Mouse (Mus musculus): Measurements from ENCODE around the gene Stx17.

The Stx17 gene

DNA sequence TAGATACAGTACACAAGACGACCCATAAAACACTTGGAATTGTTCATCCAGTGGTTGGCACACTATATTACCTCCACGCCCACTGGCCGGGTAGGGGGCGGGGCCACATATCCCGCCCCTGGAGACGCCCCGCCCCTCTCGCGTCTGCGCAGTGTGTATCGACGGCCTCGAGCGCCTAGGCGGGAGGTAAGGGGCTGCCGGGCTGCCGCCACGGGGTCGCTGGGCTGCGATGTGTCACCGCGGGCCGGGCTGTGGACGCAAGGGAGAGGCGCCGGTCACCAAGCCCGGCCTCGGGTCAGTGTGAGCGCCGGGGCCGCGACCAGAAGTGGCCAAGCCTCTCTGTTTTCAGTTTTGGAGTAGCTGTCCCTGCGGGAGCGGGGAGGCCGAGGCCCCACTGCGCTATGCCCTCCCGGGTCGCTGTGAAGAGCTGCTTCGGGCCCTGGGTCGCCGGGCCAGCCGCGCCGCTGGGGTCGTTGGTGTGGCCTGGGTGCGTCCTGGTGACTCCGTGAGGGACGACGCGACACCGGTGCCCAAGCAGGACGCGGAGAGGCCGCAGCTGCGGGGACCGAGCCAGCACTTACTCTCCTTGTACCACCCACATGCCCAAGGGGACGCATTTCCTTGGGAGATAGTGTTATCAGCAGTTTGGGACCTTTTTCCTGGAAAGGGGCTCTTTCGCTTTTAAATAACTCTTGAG, at the start of gene Stx17:
Stx17 (plus strand) TSS at position 143 of the 697 bp plus-strand sequence.
- in situ Hi-C loops (cut with MboI) = no loop called here

DNA sequence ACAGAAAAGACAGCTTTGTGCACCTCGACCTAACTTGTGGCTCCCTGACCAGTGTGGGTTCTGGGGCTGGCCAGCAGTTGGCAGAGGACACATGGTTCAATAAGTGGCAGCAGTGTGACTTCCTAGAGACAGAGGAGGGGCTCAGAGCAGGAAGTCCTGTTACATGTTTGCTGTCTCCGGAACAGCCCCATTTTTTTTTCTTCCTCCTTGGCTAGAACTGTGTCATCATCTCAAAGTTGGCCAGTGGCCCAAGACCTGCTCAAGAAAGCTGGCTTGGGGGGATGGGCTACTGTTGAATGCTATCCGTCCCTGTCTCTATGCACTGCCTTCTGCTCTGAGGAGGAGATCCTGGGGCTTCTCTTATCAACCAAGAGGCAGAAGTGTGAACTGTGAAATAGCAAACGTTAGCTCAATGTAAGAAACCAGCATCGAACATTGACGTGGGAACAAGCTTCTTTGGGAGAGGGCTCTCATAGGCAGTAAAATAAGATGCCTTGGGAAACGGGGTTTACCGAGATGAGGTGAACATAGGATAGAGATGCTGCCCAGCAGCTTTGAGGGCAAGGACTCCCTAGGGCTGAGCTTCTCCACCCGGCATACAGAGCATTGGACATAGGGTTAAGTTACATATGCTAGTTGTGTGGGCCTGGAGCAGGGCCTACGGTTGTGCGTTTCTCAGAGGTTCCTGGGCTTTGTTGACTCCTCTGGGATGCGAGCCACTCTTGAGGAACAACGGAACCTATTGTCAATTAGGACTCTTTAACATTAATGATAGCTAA, 47.8 kb upstream of the Stx17 start:
- in situ Hi-C loops (cut with MboI) = no loop called here

DNA sequence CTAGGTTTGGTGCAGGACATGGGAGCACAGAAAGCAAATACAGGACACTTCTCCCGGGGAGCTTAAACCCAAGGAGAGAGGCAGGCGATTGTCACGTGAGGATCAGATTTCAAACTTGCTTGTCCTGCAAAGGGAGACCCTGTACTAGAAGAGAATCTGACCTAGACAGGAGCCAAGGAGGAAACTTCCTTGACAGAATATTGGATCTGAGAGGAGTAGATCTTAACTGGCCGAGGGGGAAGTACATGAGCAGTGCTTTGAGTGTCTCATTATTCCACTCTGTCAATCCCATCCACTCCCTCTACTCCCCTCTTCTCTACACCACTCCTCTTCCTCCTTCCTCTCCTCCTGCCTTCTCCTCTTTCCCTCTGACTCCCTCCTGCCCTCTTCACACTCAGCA, 46.5 kb upstream of the Stx17 start:
- in situ Hi-C loops (cut with MboI) = no loop called here

DNA sequence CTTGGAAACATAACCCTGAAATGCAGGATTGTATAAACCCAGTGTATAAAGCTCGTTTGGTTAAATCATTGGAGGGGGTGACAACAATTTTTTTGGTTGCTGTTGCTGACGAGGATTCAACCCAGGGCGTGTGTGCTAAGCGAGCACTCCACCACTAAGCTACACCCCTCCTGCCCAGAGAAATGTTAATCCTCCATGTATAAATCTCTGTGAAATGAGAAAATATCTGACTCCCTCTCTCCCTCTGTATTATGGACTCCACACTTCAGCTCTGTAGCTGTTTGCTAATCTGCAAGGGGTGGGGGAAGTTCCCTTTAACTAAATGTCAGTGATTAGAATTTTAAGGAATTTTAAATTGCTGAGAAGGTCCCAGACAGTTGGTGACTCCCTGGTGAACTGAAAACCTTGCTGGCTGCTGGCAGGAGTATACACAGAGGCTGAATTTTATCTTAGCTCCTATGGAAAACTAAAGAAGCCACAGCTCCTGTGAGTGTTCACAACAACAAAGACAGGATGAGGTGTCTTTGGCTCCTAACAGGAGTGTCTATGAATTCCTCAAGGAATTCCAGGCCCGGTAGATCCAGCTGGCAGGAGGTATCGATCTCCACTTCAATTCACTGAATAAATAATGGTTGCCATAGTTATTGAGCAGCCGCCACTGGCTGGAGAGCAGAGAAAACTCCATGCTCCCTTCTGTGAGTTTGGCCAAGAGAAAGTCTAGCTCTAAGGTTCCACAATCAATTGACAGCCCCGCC, 45.3 kb upstream of the Stx17 start:
- in situ Hi-C loops (cut with MboI) = no loop called here

DNA sequence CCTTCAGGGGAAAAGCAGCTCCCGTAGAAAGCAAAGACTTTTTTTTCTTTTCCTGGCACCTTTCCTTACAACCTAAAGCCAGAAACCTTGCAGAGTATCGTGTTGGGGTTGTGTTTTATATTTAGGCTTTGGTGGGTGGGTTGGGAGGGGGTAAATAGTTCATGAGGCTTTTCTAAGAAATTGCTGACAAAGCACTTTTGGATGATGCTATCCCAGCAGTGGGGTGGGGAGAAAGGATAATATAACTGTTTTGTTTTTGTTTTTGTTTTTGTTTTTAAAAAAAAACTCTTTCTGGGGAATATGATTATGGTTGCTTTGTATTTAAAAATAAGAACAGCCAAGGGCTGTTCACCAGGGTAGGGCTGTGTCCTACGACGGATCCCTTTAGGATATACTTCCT, 41.3 kb upstream of the Stx17 start:
- in situ Hi-C loops (cut with MboI) = no loop called here

DNA sequence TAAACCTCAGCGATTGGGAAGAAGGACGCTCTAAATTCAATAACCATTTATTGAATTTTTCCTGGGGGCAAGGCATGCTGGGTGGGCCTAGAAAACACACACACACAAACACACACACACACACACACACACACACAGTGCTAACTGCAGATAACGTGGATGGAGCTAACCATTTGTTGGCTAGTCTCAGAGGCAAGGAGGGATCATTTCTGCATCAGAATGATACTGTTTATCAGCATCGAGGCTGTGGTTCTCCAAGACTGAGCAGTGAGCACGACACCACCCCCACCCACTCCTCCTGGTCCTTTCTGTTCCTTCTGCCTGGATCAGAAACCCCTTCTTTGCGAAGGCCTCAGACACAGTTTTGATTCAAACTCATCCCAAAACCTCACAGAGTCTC, 38.1 kb upstream of the Stx17 start:
- in situ Hi-C loops (cut with MboI) = no loop called here

DNA sequence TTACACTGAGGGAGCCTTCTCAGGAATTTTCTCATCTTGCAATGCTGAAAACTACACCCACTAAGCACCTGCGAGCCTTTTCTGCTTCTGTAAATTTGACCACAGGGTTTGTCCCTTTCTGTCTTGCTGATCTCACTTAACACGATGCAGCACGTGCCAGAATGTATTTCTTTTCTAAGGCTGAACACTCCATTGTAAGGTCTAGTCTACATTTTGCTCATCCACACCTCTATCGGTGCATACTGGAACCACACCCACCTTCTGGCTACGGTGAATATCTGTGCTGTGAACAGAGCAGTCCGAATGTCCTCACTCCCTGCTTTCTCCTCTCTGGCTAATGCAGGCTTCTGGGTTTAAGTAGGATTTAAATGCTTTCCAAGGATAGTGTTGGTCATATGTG, 37.2 kb upstream of the Stx17 start:
- in situ Hi-C loops (cut with MboI) = no loop called here

DNA sequence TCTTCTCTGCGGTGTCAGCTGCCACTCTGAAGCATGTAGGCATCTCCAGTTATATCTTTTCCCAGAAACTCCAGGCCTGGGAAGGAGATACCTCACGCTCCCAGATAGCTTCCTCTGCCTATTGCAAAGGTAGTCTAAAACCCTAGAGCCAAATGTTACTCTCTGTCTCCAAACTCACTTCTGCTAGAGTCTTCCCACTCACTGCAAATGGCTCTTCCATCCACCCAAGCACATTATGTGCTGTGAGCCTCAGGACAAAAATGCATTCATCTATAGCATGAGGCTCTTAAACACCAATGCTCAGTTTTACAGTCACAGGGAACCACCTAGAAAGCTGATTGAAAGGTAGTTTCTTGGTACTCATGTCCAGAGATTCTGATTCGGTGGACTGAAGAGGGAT, 31.5 kb upstream of the Stx17 start:
- in situ Hi-C loops (cut with MboI) = no loop called here

DNA sequence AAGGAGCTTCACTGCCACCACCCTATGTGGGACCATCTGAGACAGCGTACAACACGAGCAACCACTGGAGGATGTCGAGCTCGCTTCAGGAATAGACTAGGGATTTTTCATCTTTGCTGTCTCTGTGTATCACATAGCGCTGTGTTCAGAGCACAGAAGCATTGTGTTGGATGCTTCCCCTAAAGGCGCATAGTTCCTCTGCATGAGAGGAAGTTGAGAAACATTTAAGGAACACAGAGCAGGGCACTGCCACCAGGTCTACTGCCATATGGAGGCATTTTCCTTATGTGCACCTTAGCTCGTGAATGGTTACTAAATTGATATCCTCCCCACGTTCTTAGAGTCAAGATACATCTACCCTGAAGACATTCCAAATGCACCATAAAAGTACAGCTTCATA, 24.5 kb upstream of the Stx17 start:
- in situ Hi-C loops (cut with MboI) = no loop called here

DNA sequence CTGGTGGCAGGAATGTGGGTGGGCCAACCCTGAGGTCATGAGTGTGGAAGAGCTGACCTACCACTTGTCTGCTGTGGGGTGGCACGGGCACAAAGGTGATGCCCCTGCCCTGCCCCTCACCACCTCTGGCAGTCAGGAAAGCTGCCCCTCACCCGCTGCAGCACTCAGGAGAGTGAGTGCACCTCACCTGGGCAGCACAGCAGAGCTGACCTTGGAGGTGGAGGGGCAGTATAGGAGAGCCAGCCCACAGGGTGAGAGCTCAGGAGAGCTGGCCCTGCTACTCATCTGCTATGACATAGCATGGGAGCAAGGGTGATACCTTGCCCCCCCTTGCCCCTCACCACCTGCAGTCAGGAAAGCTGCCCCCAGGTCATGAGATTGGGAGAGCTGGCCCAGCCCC, 22.7 kb upstream of the Stx17 start:
- in situ Hi-C loops (cut with MboI) = no loop called here

DNA sequence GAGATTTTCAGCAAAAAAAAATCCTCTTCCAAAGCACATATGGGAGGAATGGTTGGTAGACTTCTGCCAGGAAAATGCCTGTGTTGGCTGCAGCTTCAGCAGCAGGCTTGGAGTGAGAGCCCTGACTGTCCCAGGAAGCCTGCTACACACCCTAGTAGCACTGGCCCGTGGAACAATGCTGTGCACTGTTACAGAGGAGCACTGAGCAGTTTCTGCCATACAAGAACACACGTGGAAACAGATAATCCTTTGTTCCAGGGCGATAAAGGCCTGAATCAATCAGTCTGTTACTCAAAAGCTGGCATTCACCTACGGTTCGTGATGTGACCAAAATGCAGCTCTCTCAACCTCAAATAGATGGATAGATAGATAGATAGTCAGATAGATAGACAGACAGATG, 19.3 kb upstream of the Stx17 start:
- in situ Hi-C loops (cut with MboI) = no loop called here

DNA sequence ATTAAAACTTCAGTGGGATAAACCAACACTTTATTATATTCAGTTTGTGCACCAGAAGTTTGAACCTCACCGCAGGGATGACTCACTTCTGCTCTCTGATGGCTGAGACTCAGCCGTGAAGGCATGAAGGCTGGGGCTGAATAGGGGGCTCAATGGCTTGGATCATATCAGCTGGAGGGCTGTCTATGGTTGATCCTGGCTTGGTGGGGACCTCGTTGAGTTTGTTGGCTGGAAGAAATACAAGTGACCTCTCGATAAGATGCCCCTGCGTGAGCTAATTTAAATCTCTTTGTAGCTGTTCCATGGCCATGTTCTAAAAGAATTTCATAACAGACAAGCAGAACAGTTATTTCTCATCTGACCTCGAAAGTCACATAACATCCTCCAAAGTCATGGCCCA, 17.6 kb upstream of the Stx17 start:
- in situ Hi-C loops (cut with MboI) = no loop called here

DNA sequence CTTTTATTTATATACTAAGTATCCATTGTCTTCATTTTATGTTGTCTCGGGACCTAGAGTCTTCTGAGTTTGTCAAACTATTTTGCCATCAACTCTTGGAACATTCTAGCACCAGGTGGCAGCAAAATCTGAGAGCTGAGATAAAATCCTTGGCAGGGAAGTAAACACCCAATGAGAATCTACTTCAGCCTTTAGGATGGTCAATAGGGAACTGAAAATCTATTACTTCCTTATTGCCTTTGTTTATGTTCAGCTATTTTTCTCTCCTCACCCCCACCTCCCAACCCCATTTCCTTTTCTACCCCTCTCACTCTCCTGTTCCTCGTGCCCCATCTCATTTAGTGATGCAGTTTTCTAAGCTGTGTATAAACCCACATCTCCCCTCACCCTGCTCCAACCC, 16.1 kb upstream of the Stx17 start:
- in situ Hi-C loops (cut with MboI) = no loop called here

DNA sequence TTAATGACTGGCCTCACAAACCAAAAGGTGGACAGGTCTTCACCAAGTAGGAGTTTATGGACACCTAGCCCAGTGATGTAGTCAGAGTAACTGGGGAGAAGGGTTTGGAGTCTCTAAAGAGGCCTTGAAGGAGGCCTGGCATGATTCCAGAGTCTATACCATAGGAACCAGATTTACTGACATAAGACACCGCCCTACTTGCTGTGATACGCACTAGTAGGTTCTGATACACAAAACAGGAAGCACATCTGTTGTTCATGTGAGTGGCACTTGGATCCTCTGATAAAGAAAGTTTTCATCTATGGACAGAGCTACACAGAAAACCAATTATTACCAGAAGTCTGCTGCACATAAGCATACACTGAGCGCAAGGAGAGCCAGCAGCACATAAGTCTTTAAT, 14.4 kb upstream of the Stx17 start:
- in situ Hi-C loops (cut with MboI) = no loop called here

DNA sequence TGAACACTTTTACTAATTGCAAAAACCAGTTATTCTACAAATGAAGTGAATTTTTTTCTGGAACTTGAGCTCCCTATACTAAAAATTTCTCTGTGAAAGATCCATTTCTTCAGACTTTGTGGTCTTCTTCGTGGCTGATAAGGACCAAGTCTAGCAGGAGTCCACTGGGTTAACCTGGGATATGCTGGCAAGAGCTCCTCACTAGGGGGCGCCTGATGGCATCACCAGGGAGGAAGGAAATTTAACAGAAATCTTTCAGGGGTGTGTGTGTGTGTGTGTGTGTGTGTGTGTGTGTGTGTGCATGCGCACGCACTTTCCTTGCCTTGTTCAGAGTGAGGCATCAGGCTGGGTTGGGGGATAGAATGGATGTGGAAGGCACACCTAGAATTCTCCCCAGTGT, 8.5 kb upstream of the Stx17 start:
- in situ Hi-C loops (cut with MboI) = no loop called here

DNA sequence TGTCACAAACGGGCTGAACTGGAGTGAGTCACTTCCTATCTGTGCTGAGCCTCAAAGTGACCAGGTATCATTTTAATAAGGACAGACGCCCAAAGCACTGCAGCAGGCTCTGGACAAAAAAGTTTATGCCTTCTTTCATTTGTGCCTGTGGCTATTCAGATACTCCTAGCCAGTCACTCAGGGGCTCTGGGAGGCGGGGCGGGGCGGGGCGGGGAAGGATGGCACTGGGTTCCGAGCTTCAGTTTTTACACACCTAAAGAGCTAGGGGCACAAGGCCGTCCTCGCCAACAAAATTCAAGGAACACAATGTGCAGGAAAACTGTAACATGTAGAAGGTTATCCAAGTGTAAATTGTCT, 321 bp upstream of the Stx17 start:
- in situ Hi-C loops (cut with MboI) = no loop called here

DNA sequence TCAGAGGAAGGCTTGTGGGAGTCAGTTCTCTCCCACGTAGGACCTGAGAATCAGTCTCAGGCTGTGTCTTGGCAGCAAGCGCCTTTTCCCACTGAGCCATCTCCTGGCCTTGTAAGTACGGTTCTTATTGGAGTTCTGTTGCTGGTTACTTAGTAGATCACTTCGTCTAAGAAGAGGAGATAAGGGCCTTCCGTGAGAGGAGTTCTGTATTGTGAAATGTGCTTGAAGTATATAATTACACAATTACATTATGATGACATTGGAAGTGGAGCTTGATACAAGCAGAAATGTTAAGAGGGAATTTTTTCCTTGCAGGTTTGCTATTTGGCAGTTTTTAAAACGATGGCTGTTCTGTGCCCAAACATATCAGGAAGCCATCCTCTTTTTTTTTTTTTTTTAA, 5.6 kb downstream of the Stx17 start:
- in situ Hi-C loops (cut with MboI) = no loop called here

DNA sequence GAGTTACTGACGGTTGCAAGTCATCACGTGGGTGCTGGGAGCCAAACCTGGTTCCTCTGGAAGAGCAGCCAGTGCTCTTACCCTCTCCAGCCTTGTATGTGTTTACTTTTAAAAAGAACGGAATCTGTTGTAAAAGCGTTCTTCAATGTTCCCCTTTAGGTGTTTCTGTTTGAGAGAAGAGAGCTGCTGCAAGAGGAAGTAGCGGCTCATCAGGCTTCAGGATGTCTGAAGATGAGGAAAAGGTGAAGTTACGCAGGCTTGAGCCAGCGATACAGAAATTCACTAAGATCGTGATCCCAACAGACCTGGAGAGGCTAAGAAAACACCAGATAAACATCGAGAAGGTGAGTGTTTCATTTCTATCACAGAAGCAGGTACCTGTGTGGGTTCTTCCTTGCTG, 6.9 kb downstream of the Stx17 start:
- in situ Hi-C loops (cut with MboI) = no loop called here

DNA sequence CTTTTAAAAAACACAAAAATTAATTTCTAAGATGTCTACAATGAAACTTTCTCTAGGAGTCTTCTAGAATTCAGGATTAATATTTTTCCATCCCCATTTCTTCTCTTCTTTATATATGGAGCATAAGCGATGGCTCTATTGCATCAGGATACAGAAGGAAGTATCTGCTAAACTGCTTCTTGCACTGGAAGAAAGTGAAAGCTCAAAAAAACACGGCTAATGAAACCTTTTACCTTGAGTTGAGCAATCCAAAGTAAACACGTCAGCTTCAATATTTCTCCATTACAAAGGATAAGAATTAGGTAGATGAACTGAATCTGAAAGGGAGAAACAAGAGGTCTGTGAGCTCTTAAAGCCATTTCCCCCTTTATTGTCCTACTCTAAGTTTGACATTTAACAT, 8.0 kb downstream of the Stx17 start:
- in situ Hi-C loops (cut with MboI) = no loop called here

DNA sequence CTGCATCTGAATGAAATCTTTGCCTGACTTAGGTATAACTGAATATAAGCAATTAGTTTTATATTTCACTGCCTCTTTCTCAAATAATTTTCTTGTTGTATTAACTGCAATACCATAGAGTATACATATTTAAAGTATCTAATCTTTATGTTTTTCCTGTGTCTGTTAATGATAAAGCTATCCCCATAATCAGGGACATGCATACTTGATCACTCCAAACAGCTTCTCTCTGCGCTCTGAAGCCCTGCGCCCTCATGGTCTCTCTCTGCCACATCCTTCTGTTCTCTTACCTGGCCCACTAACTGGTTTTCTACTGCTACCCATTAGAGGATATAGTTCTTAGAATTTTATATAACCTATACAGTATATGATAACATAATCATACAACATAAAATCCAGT, 24.8 kb downstream of the Stx17 start:
- in situ Hi-C loops (cut with MboI) = no loop called here

DNA sequence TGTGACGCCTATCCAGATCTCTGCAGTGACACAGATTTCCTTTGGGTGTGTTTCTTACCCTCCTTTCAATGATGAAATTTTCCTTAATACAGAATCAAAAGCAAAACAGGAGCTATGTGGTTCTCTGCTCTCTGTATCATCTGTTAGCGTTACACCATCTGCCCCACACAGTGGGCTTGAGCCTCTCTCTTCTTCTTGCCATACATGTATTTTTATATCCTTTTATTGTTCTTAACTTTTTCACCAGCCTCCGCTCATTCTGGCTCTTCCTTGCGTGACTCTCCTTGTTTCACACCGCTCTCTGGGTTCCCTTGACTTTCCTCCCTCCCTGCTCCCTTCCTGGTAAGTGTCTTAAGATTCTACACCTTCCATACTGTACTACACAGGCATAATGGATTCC, 28.5 kb downstream of the Stx17 start:
- in situ Hi-C loops (cut with MboI) = no loop called here

DNA sequence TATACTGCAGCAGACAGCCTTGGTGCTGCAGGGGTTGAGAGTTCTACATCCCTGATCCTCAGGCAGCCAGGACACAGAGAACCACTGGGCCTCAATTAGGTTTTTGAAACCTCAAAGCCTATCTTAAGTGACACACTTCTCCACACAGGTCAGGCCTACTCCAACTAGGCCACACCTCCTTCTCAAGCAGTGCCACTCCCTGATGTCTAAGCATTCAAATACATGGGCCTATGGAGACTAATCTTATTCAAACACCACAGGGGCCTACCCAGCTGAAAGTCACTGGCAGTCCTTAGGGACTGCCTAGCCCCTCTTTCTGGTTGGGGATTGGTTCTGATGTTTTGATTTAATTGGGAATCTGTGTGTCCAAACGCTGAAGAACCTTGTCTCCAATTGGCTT, 31.1 kb downstream of the Stx17 start:
- in situ Hi-C loops (cut with MboI) = no loop called here

DNA sequence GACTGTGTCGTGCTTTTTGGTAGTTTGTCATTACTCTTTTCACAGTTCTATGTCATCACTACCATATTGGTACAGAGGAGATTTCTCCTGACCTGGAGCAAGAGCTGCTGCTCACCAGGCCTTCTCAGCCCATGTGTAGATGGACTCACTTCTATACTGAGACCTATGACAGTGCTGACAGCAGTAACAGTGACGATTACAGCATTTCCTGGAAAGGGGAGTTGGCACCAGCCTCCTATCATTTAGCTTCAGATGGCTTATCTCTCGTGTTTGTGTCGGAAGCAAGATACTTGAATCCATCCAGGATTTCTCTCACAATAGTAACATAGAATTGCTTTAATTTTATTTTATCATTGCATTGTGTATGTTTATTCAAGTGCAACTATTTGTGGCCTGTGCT, 35.7 kb downstream of the Stx17 start:
- in situ Hi-C loops (cut with MboI) = no loop called here

Measured in mature B cell (primary cell).